Mouse (Mus musculus) leukemia stem cell, adult 10-12 weeks (primary cell): ENCODE data around the gene Ptges2. TPM values are rescaled to one million over a fixed set of nuclear protein-coding genes. Genes with fewer than 3 reads are reported as not detected.

ENCODE experiments used
- polyA plus RNA-seq: library from polyadenylated mRNA; stranded (reverse); fragments of >175 nt; gene quantifications from 2 replicates; pipeline ENCODE4 v1.2.3, GENCODE M21; 2012; ENCODE audit warnings: low replicate concordance

Gene Ptges2
- polyA plus RNA-seq: 6.3 and 10.6 TPM in 2 replicates

GRCm38 (mm10) chr2:32395484-32395945, at the start of gene Ptges2:
Gene Ptges2 (plus strand): TSS chr2:32395896.

DNA sequence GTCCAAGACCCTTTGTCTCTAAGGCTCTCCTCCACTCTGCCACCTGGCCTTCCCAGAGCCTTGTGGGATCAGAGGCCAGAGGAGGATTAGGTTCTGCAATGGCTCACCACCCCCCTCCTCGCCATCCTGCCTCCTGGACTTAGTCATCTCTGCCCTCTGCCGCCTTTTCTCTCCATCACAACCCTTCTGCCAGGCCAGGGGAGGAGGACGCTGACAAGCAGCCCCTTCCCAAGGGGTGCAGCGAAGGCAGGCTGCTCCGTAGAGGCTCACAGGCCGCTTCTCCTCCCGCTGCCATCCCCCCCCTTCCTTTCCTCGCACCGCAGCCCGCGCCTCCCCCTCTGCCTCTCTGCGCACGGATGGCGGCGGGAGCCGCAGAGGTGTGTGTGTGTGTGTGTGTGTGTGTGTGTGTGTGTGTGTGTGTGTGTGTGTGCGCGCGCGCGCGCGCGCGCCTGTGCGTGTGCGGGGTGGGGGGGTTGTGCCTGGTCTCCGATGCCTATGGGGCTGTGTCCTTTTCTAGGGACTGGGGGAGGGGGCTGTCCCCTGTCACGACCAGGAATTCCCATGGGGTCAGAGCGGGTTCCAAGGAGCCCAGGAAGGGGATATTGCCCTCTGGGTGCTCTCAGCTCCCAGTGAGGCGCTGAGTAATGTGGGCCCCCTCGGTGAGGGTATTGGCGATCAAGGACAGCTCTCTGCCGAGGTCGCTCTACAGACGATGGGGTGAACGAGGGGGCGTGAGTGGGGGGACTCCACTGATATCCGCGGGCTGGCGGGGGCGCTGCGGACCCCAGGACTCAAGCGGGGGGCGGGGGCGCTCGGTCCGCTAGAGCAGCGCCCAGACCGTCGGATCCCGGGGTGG, 43.3 kb upstream of the Ptges2 start, which contains the start of gene Ciz1:
Ciz1 (plus strand) TSS at position 177 of the 856 bp plus-strand sequence.

DNA sequence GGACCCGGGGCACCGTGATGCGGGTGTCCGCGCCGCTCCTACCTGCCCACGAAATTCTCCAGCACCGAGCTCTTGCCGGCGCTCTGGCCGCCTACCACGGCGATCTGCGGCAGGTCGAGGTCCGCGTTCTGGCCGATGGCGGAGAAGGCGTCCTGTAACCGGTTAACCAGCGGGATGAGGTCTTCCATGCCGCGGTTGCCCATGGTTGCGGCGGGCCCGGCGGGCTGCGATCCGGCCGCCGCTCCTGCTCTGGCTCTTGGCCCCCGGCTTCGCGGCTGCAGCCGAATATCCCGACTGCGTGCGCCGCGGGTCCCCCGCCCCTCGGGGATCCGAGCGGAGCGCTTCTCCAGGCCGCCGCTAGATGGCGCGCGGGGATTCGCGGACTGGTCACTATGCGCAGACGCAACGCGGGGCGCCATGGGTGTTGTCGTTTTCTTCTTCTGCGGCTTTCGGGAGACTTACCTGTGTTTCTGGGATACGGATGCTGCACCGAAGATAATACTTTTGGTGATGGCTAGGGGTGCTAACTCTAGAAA, 42.6 kb upstream of the Ptges2 start, which contains the start of gene Dnm1:
Dnm1 (minus strand) TSS at position 332 of the 536 bp plus-strand sequence.

GRCm38 (mm10) chr2:32381775-32382223, 13.9 kb upstream of the Ptges2 start, which contains the start of gene 1110008P14Rik:
Gene 1110008P14Rik (minus strand): TSS chr2:32381938.

DNA sequence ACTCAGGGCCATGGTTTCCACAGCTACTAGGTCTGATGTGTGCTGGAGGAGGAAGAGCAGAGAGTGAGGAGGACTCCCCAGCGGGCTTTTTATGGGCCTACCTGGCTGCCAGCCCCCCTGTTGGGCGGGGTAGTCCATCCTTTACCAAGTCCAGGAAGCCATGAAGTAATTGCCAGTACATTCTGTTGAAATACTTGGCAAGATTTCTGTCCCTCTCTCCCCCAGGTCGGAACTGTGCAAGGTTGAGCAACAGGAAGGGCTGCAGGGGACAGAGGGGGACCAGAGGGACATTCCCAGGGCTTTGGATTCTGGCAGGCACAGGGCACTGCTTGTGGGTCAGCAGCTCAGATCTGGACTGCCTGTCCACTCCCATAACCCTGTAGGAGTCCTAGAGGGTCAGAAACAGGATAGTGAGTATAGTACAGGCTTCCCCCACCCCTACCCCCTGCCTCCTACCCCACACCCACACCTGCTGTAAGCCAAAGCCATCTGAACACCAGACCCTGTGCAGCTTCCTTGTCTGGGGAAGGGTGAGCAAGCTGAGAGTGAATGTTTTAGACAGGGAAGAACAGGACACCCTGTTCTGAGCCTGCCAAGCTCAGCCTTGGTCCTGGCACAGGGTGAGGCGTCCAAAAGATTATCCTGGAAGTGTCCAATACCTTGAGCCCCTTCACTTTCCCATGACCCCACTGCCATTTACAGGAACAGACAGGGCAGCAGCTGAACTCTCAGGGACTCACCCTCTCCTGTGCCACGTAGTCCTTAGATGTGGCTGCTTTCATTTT, 7.8 kb upstream of the Ptges2 start, which contains the start of gene Lcn2:
Lcn2 (minus strand) TSS at position 547 of the 785 bp plus-strand sequence.

DNA sequence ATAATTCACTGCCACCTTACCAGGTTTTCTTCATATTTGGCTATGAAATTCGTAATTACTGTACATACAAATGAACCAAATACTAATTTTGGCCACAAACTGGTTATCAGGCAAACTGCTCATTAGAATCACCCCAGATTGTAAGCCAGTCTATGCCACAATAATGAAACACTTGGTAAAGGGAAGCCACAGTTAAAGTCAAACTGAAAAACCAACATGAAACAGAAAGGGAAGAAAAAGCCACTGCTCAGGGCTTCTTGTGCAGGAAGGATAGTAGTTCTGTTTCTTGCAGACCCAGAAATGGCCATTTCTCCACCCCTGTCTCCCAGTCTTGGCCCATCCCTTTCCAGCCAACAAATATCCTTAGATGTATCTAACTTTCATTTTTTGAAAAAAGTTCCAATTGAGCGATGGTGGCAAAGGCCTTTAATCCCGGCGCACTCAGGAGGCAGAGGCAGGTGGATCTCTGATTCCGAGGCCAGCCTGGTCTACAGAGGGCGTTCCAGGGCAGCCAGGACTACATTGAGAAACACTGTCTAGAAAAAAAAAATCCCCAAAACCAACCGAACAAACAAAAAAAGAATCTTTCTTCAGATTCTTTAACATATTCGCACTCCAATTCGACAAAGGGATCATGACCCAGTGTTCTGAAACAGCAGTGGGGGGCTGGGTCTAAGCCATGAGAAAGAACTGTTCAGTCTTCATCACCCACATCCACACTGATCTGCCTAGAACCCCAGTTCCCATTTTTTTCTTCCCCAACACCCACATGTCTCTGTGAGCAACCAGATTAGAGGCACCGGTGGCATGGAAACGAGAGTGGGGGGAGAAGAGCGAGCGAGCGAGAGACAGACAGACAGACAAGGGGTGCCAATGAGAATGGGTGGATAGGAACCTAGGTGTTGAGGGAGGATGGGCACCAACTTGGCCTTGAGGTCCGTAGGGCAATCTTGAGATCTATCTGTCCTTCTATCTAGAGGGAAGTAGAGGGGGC, 54.4 kb downstream of the Ptges2 start, which contains the start of gene Naif1:
Naif1 (plus strand) TSS at position 697 of the 994 bp plus-strand sequence.

DNA sequence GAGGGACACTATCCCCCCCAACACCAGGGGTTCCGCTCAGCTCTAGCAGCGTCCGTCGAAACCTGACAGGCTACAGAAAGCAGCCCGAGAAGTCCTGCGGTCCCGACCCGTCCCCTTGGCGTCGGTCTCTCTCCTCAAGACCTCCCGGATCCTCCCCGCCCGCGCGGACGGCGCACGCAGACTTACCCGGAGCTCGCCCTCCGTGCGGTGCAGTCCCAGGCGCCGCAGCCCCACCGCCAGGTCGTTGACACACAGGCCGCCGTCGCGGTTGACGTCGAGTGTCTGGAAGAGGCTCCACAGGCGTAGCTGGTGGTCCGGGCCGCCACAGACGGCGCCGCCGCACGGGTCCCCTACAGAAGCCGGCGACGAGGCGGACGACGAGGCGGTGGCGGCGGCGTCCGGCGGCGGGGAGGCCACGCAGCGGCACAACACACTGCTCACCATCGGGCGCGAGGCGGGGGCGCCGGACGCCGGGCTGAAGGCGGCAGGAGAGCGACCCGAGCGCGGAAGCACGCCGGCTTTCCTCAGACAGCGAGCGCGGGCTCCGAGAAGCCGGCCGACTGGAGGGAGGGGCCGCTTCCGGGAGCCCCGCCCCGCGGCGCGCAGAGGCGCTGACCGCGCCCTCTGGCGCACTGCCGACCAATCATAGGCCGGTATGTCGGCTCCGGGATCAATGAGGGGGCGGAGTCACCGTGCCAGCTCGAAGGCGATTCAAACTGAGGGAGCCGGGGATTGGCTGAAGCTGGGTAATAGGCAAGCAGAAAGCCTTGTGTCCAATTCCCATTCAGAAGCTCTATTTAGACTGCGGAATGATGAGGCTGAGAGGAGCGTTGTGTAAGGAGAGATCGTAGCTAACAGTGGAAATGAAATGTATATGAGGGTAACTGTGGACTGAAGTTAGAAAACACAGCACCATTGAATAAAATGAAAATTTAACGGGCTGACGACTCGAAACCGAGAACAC, 55.5 kb downstream of the Ptges2 start, which contains the start of gene Slc25a25:
Slc25a25 (minus strand) TSS at position 565 of the 964 bp plus-strand sequence.

Other genes with a start within 250 kb of the Ptges2 start
- gene Prrc2b, start 244.8 kb upstream of the Ptges2 start, polyA plus RNA-seq: 58.7 and 95.4 TPM in 2 replicates
- 27.4 and 44.9 TPM in 2 replicates for gene Pomt1, start 159.3 kb upstream of the Ptges2 start, polyA plus RNA-seq
- gene Uck1, start 135.7 kb upstream of the Ptges2 start, polyA plus RNA-seq: 47.8 and 73.4 TPM in 2 replicates
- 17.2 and 28.6 TPM in 2 replicates for gene Golga2, start 108.5 kb upstream of the Ptges2 start, polyA plus RNA-seq
- gene Swi5, start 107.8 kb upstream of the Ptges2 start, polyA plus RNA-seq: 47.5 and 702 TPM in 2 replicates
- gene Ciz1, start 43.6 kb upstream of the Ptges2 start, polyA plus RNA-seq: 184 and 189 TPM in 2 replicates
- gene Dnm1, start 42.6 kb upstream of the Ptges2 start, polyA plus RNA-seq: 1.1 and 1.2 TPM in 2 replicates
- 140 and 176 TPM in 2 replicates for gene 1110008P14Rik, start 14.0 kb upstream of the Ptges2 start, polyA plus RNA-seq
- gene Lcn2, start 7.6 kb upstream of the Ptges2 start, polyA plus RNA-seq: 9.3 and 10.4 TPM in 2 replicates
- 6.0 and 8.3 TPM in 2 replicates for gene Naif1, start 54.6 kb downstream of the Ptges2 start, polyA plus RNA-seq
- gene Slc25a25, start 55.5 kb downstream of the Ptges2 start, polyA plus RNA-seq: 15.3 and 20.4 TPM in 2 replicates
- 23.3 and 36.8 TPM in 2 replicates for gene Fam102a, start 139.4 kb downstream of the Ptges2 start, polyA plus RNA-seq
- 5.0 and 7.4 TPM in 2 replicates for gene Dpm2, start 175.0 kb downstream of the Ptges2 start, polyA plus RNA-seq
- gene Pip5kl1, start 178.9 kb downstream of the Ptges2 start, polyA plus RNA-seq: 0.31 and 1.0 TPM in 2 replicates
- not detected in 2 replicates for gene 9430097D07Rik, start 179.8 kb downstream of the Ptges2 start, polyA plus RNA-seq
- 41.1 and 44.9 TPM in 2 replicates for gene St6galnac4, start 191.2 kb downstream of the Ptges2 start, polyA plus RNA-seq
- gene St6galnac6, start 203.8 kb downstream of the Ptges2 start, polyA plus RNA-seq: 39.1 and 52.2 TPM in 2 replicates
- 1.6 and 2.2 TPM in 2 replicates for gene Ak1, start 225.9 kb downstream of the Ptges2 start, polyA plus RNA-seq